Mouse (Mus musculus) cerebral cortex, adult 2 months (tissue): Measurements from ENCODE around the gene Colgalt2.

Experiments
- WGBS: fragments of 180-500 bp; shearing (Covaris S2); methylation state at CpG from one replicate; pipeline ENCODE4 v1.1.7; 2018; 5-methylcytosine and 5-hydroxymethylcytosine counted together

Gene Colgalt2

DNA sequence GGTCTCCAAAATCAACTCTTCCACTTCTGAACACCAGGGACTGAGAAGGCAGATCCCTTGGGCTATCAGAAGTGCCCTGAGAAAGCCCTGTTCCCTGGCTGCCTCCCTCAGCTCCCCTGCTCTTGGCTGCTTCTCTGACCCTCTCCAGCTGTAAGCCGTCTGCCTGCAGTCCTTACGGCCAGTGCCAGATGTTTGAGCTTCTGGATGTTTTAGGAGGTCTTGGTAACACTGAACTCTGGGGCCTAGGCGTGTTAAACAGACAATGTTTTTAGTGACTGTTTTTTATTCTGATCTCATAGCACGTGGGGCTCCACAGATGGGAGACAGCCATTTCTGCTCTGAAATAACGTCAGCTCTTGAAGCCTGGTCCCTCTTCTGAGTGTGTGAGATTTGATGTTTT, 18.0 kb downstream of the Colgalt2 start:
- 74% methylated on average over 5 of the region's 5 CpGs for WGBS

DNA sequence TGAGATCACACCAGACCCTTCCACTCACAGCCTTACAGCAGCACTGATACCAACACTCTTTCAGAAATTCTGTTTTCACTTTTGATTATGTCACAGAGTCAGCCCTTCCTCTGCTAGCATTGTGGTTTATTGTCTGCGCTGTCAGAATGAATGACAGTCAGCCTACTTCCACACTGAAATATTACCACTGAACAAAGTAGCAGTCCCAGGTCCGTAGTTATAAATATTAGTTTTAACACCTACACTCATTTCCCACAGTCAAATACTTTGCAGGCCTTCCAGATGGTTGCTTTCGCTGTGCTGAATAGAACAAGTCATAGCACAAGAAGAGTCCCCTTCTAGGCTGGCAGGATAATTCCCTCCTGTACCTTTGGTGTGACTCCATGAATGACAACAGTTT, 22.7 kb downstream of the Colgalt2 start:
- WGBS: 80% methylated on average over 3 of the region's 3 CpGs

DNA sequence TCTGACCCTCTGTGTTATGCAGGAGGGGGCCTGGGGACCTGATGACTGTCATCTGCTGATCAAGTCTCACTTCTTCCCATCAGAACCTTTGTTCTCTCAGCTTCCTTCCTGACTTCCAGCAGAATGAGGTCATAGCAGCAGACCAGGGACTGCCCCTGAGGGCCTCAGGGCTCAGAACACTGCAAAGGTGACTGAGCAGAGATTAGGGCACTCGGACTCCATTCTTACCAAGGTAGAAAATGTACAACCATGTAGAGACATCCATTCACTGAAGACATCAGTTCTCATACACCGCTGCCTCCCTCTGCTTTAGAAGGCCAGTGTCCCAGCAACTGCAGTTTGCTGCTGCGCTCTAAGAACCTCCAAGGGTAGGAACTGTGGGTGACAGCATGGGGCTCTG, 23.4 kb downstream of the Colgalt2 start:
- 94% methylated on average over 3 of the region's 3 CpGs for WGBS

DNA sequence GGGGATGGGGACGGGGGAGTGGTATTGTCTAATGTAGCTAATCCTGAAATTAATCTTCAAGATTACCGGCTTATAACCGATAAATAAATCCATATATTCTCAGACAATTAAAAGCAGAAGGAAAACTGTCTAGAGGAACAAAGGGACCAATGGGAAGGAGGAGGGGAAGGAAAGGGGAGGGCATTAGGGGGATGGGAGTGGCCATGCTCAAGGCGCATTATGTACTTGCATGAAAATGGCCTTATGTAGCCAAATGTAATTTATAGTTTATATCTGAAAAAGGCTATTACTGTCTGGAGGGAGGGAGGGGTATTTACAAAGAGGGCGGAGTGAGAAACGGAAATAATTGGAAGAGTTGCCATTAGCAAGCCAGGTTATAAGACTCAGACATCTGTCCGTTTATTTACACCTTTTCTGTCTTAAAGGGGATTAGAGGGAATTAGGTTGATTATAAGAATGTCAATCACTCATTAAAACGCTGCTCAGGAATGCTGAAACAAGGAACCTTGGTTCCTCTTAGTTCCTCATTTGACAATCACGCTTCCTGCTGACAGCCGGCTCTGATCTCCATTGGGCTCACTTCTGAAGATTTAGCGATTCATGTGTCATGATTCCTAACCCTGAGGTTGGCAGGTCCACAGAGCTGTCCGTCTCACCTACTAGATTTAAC, 28.4 kb downstream of the Colgalt2 start:
- 40% methylated on average over 12 of the region's 12 CpGs for WGBS

DNA sequence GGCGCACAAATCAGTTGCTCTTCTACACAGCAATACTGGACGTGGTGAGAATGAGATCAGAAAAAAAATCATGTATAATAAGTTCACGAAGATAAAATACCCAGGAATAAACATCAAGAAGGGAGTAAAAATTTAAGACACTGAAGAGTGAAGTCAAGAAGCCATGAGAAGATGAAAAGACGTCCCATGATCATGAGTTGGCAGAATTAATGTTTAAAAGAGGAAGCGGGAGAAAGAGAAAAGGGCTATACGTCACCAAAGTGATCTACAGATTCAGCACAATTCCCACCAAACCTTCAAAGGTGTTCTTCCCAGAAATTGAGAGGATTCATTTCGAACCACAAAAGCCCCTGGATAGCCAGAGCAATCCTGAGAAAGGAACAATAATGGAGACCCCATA, 30.2 kb downstream of the Colgalt2 start:
- 95% methylated on average over 7 of the region's 7 CpGs for WGBS

DNA sequence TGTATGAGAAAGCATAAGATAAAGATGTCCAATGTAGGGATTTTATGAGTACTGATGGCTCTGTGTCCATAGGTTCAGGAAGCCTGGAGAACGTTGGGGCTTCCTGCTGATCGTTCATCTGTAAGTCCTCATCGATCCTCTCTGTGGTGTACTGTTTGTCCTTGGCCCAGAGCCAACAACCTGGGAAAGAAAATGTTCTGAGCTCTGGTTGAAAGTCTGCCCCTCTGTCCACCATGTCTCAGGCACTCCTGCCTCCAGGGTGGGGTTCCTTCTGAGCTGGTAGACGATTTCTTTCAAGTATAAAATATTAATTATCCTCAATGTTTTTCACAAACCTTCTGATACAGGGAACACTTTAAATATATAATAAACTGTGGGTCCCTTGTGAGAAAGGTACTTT, 34.5 kb downstream of the Colgalt2 start:
- WGBS: 61% methylated on average over 4 of the region's 4 CpGs

DNA sequence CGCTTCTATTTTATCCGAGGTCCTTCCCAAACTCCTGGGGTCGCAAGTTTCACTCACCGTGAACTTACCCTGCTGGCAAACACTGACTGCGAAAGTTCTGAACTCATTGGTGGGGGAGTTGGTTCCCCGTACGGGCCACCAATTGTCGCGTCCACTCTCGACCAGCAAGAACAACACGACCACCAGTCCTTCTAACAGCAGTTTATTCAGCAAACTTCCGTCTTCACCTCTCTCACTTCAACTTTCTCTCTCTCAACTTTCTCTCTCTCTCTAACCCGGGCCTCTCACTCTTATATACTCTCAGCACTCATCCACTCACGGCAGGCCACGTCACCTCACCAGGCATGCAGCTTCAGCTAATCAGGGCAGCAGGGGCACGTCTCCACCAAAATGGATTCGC, 37.9 kb downstream of the Colgalt2 start:
- WGBS: 89% methylated on average over 16 of the region's 17 CpGs

DNA sequence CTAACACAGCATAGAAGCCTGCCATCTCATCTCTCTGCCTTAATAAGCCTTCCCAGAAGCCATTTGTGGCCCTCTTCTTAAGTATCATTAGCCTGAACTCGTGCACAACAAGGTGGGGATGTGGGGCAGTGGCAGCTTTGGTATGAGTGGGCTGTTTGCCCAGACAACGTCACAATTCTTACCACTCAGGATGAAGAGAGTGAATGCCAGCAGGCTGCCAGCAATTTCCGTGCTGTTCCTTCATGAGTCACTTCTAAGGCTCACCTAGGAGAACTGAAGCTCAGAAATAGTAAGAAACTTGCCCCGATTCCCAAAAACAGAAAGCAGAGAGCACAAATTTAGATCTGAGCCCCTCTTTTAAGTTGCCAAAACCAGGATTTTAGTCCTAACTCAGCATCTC, 39.8 kb downstream of the Colgalt2 start:
- WGBS: 40% methylated on average over 4 of the region's 4 CpGs

DNA sequence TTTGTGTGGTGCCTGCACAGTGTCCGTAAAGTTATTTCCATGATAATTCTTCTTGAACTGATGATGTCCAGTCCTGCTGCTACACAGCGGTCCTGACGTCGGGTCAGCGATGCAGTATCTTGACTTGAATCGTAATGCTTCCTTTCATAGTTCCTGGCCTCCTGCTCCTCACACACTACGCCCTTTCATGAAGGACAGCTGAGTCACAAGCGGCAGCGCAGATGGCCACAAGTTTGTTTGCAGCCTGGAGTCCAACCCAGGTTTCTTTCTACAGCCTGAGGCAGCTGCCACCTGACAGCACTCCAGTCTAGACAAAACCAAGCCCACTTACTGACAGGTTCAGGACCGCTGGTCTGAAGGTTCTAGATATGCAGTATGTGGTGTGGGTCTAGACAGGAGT, 40.2 kb downstream of the Colgalt2 start:
- WGBS: 61% methylated on average over 10 of the region's 10 CpGs

DNA sequence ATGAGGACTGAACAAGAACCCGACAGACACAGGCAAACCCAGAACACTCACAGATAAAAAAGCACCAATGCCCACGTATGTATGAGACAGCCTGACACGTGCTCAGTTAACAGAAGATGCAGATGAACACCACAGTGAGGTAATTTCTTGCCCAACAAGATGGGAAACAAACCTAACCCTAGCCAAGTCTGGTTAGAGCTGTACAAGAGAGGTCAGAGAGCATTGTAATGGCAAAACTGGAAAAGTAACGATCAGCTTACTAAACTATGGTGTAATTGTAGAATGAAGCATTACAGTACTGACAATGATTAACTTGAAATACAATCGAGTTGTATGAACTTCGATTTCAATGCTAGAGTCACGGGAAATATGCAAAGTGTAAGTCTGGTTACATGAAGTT, 45.0 kb downstream of the Colgalt2 start:
- 84% methylated on average over 7 of the region's 7 CpGs for WGBS

DNA sequence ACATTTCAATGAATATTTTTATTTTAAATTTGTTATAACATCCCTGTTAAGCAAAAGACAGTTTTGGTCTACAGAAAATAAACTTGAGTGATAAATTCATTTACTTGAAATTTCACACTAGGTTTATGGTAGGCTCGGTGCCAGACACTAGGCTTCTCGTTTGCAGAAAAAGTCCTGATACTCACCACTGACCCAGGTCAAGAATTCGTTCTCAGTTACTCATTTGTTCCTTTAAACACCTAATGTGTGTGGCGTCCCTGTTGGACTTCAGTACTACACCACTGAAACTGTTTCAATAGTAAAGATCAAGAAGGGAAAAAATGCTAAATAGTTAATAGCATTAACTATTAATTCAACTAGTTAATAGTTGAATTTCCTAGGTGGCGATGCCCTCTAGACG, 46.3 kb downstream of the Colgalt2 start:
- 90% methylated on average over 6 of the region's 6 CpGs for WGBS

DNA sequence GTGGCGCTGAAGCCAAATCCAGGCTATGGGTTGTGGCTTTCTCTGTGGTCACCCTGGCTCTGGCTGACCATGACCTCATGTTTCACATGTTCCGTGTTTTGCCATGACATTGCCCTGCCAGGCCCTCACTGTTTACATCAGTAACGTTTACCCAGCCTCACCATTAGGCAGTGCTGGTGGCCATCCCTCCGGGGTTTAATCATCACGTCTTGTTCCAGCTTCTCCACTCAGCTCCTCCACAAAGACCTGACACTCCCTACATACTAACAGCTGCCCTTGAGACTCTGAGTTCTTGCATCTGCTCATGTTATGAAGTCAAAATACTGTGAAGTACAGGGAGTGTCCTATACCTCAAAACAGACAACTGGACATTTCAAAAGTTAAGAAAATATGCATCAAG, 54.9 kb downstream of the Colgalt2 start:
- WGBS: 88% methylated on average over 5 of the region's 5 CpGs

DNA sequence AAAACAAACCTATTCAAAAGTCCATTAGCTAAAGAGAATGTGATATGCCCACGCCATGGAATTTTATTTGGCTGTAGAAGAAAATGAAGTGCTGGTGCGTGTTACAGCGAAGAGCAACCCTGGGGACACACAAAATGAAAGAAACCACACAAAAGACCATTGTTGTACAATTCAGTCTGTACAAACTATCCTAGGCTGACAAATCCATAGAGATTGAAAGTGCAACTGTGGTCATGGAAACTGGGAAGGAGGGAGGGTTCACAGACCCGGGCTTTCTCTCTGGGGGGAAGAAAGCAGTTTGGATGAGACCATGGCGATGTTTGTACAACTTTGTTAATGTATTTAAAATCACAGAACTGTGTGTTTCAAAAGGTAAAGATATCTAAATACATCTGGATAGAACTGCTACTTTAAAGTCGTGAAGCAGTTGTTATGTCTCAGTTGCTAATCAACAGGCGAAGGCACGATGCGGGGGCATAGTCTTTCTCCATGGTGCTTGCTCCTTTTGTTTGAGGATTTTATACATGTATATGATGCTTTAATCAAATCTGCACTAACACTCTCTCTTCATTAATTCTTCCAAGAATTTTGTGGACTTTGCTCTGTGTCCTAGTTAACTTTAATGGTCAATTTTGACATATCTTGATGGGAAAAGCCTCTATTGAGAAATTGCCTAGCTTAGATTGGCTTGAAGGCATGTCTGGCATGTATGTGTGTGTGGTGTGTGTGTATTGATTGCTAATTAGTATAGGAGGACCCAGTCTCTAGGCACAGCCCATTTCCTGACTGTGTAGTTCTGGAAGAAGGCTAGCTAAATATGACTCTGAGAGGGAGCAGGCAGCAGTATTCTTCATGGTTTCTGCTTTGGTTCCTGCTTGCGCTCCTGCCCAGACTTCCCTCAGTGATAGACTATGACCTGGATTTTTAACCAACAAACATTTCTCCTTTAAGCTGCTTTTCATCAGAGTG, 55.9 kb downstream of the Colgalt2 start:
- 74% methylated on average over 10 of the region's 10 CpGs for WGBS

DNA sequence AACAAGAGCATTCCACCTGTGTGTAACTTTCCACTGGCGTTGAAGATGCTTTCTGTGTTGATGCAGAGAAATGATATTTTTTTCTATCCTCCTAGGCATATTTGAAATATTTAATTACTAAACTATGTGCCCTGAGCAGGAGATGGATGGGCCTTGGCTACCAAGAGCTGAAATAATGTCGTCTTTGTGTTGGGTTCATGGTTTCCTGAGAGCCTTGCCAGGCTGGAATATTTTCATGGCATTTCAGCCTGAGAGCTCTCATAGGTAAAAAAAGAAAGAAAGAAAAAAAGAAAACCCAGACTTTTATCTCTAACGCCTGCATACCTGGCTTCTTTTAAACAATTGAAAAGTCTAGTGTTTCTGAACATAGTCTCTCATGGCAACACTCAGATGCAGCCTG, 56.6 kb downstream of the Colgalt2 start:
- WGBS: 67% methylated on average over 3 of the region's 3 CpGs

DNA sequence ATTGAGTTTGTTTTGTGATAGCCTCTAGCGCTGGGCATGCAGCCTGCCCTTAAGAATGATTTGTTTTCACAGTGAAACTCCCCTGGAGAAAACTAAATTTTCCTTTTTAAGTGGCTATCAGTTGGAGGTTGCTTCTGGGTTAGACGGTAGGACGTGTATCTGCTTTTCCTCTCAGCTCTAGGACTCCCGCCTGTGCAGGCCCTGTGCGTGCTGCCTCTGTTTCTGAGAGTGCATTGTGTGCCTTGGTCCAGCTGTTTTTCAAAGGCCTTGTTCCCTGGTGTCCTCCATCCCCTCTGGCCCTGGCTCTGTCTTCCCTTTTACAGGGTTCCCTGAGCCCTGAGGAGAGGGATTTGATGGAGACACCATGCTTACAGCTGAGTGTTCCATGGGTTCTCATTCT, 58.0 kb downstream of the Colgalt2 start:
- WGBS: 75% methylated on average over 5 of the region's 5 CpGs

DNA sequence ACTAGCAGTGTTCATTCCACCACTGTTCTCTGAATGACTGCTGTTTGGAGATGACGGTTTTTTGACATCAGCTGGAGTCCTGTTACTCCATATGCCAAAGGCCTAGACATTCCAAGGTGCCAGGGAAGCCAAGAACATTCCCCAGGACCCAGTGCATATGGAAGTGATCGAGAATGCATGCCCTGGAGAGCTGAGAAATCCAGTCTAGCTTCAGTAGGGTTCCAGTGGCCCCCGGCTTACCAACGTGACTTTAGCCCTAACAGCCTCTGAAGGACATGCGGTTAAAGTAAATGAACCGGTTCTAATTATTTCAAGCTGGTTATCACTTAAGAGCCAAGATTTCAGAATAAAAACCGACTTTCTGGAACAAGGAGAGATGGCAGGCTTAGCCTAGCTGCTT, 59.4 kb downstream of the Colgalt2 start:
- WGBS: 89% methylated on average over 7 of the region's 7 CpGs

DNA sequence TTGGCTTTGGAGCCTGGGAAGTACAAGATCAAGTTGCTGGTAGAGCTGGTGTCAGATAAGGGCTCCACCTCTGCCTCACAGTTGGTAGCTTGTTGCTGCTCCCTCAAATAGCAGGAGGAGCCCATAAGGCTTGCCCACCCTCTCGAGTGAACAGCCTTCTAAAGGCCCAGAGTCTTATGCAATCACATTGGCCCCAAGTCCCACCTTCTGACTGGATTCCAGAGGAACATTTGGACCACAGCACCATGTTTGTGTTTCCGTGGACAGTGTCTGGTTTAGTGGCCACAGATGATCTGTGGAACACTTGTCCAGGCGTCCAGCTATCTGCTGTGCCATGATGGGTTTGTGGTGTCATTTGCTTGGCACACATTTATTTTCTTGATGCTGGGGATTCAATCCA, 61.3 kb downstream of the Colgalt2 start:
- 87% methylated on average over 3 of the region's 3 CpGs for WGBS

DNA sequence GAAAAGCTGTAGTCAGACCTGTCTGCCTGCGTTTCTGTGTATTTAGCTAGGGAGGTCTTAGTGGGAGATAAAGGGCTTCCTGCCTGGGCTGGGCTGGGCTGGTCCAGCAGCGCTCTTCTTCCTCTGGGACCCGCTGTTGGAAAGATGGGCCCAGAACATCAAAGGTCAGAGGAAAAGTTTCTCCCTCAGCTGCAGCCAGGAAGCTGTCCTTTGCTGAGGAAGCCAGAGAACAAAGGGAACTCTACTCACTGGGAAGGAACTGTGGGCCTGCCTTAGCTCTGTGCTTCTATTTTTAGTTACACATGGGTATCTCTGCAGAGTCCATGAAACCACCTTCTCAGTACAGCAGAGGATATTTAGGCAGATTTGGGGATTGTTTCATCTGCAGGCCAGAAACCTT, 62.2 kb downstream of the Colgalt2 start:
- 57% methylated on average over 3 of the region's 3 CpGs for WGBS

DNA sequence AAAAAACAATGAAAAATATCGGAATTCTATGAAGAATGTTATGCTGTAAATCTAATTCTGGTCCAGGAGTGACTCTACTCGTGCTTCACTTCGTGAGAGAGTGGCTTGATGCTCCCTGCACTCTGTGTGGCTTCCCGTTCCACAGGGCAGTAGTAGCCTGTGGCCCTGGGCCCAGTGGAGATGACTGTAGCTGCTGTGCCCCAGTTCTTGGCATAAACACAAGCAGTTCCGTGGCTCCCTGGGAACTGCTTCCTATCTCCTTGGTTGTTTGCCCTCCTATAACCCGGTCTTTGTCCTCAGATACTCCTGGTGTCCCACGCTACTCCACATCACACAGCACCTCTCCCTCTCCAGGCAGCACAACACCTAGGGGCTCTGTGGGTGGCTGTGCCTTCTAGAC, 62.7 kb downstream of the Colgalt2 start:
- 52% methylated on average over 7 of the region's 7 CpGs for WGBS

DNA sequence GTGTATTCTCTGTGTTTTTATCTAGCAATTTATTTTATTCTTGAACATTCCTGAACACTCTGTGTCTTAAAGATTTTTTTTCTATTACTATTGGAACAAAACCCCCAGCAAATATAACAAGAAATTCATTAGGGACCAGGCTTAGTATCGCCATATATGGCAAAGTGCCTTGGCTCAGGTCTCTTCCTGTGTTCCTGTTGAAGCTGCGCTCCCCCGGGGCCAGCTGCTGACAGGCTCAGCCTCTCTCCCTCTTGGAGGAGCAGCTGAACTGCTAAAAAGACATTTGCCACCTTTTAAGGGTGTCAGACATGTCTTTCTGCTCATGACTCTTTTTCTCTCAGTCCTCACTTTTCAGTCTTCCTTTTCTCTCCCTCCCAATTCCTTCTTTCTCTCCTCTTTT, 66.7 kb downstream of the Colgalt2 start:
- WGBS: 41% methylated on average over 3 of the region's 3 CpGs

DNA sequence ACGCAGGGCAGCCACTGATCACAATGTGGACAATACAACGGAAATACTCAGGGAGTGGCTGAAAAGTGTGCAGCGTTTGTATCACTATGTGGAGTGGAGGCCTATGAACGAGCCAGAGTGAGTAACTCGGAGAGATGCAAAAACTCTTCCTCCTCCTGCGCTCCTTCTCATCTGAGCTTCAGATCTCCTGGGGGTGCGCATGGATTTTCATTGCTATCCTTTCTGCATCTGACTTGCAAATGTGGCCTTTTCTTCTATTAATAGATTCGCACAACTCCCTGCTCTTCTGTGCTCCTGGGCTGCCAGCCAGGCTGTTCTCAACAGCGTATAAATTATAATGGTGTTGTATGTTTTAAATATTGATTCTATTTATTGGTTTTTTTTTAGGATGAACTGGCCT, 68.8 kb downstream of the Colgalt2 start:
- 28% methylated on average over 9 of the region's 9 CpGs for WGBS

DNA sequence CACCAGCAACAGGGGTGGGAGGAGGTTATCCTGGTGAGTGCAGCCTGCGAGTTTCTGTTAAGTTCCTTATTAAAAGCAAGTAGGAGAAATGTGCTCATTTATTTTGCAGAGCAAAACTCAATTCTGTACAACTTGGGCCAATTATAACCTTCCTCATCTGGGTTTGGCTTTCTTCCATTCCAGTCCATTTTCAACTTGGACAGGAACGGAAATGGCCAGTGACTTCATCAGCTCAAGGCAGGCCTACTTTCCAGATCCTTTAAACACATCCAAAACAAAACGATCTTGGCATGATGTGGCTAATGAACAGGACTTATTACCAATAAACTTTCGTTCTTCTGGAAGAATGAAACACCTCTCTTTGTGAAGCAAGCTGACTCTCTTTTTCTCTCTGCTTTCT, 76.5 kb downstream of the Colgalt2 start:
- WGBS: 58% methylated on average over 4 of the region's 4 CpGs

DNA sequence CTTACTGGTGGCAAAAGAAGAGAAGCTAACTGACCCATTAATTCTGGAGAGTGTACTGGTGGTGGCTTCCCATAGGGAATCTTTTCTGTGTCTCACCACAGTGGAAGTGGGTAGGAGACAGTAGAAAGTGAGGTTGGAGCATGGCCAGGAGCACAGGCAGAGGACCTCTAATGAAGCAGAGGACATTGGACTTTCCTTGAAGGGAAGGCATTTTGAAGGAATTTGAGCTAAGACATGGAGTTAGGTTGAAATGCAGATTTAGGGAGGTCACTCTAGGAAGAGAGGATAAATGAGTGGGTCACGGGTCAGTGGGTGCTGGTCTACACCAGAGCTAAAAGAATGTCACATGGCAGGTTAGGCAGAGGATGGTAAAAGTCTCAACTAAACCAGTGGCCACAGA, 91.2 kb downstream of the Colgalt2 start:
- WGBS: 97% methylated on average over 1 of the region's 1 CpGs
